Mouse (Mus musculus) hindbrain, embryonic 15.5 days (tissue): ENCODE results near the gene Cerk. TPM values are rescaled to one million over a fixed set of nuclear protein-coding genes. Genes with fewer than 3 reads are reported as not detected.
"Not testable (repeated sequence)": the region's sequence is repeated elsewhere in the genome, so short reads cannot be mapped to it uniquely, and the experiment has no call there.

Experiments
- ATAC-seq: fragments of 200-750 bp; cut with Nextera tagmentation; 2 replicates; pipeline ENCODE4 v1.8.0; 2017; ENCODE audit warnings: low read depth, moderate number of reproducible peaks, moderate TSS enrichment; ENCODE audit not compliant: low FRiP score
- H3K27ac ChIP-seq: fragments of 300-500 bp; sonication (generic); replicated peaks from 2 replicates; pipeline ENCODE4 v1.5.1; 2015; ENCODE audit warnings: mild to moderate bottlenecking, inconsistent platforms
- H3K27me3 ChIP-seq: fragments of 300-500 bp; sonication (generic); 2 replicates; pipeline ENCODE4 v1.6.1; 2015; ENCODE audit warnings: control low read depth, inconsistent platforms
- H3K36me3 ChIP-seq: fragments of 300-500 bp; sonication (generic); 2 replicates; pipeline ENCODE4 v1.6.1; 2015; ENCODE audit warnings: control low read depth, inconsistent platforms
- H3K4me1 ChIP-seq: fragments of 300-500 bp; sonication (generic); replicated peaks from 2 replicates; pipeline ENCODE4 v1.6.1; 2015; ENCODE audit warnings: control low read depth, inconsistent platforms
- H3K4me2 ChIP-seq: fragments of 300-500 bp; sonication (generic); 2 replicates; pipeline ENCODE4 v1.6.1; 2015; ENCODE audit warnings: moderate library complexity, mild to moderate bottlenecking, inconsistent platforms
- H3K4me3 ChIP-seq: fragments of 300-500 bp; sonication (generic); 2 replicates; pipeline ENCODE4 v1.5.1; 2015; ENCODE audit warnings: mild to moderate bottlenecking, inconsistent platforms
- H3K9ac ChIP-seq: fragments of 300-500 bp; sonication (generic); 2 replicates; pipeline ENCODE4 v1.6.1; 2015; ENCODE audit warnings: inconsistent platforms
- H3K9me3 ChIP-seq: fragments of 300-500 bp; sonication (generic); 2 replicates; pipeline ENCODE4 v1.6.1; 2016; ENCODE audit warnings: control low read depth, inconsistent platforms
- WGBS: fragments of 180-500 bp; shearing (Covaris S2); methylation state at CpG from one replicate; pipeline ENCODE4 v1.1.7; 2015; 5-methylcytosine and 5-hydroxymethylcytosine counted together
- polyA plus RNA-seq: library from polyadenylated mRNA; unstranded; fragments of >200 nt; fragmentation: Nextera tagmentation; extraction: Ambion mirVana; gene quantifications from 2 replicates; pipeline ENCODE4 v1.2.1, GENCODE M21; 2015

The Cerk gene
- polyA plus RNA-seq, 1 experiment from 2014 or later: 23.2 TPM

GRCm38 (mm10) chr15:86203292-86203793, 17.4 kb upstream of the Cerk start:
- ATAC-seq: no peak
- WGBS: 78% methylated on average over 7 of the region's 7 CpGs
- no peak overlapping the region for H3K4me3 ChIP-seq
- H3K4me1 ChIP-seq: no peaks in the 10 kb centered on the region
- H3K9me3 ChIP-seq: no peaks in the 10 kb centered on the region
- H3K27ac ChIP-seq: no peak overlapping the region
- H3K36me3 ChIP-seq: no peaks in the 10 kb centered on the region
- H3K27me3 ChIP-seq: no peaks in the 10 kb centered on the region
- no peak overlapping the region for H3K4me2 ChIP-seq
- no peak overlapping the region for H3K9ac ChIP-seq

GRCm38 (mm10) chr15:86202640-86203039, 16.7 kb upstream of the Cerk start:
- H3K27ac ChIP-seq: no peak overlapping the region
- no peaks in the 10 kb centered on the region for H3K4me1 ChIP-seq
- H3K4me3 ChIP-seq: no peak overlapping the region
- 62% methylated on average over 6 of the region's 6 CpGs for WGBS
- no peak overlapping the region for H3K4me2 ChIP-seq
- no peaks in the 10 kb centered on the region for H3K9me3 ChIP-seq
- H3K9ac ChIP-seq: no peak overlapping the region
- ATAC-seq: no peak
- no peaks in the 10 kb centered on the region for H3K27me3 ChIP-seq
- no peaks in the 10 kb centered on the region for H3K36me3 ChIP-seq

- peak overlapping the region; percentile 40; the same call in 1 of the 2 replicates for H3K27ac ChIP-seq
Measured at GRCm38 (mm10) chr15:86201696-86202330, 15.9 kb upstream of the Cerk start.

GRCm38 (mm10) chr15:86201095-86201494, 15.2 kb upstream of the Cerk start:
- WGBS: 27% methylated on average over 4 of the region's 4 CpGs
- H3K36me3 ChIP-seq: no peaks in the 10 kb centered on the region
- H3K27me3 ChIP-seq: no peaks in the 10 kb centered on the region
- H3K9me3 ChIP-seq: no peaks in the 10 kb centered on the region
- H3K9ac ChIP-seq: no peak overlapping the region
- H3K4me3 ChIP-seq: no peak overlapping the region
- H3K27ac ChIP-seq: peak overlapping the region; percentile 40; the same call in 1 of the 2 replicates
- no peak overlapping the region for H3K4me2 ChIP-seq
- H3K4me1 ChIP-seq: no peaks in the 10 kb centered on the region
- peak; percentile 42; the same call in 1 of the 2 replicates for ATAC-seq

More at GRCm38 (mm10) chr15:86201696-86202330, 15.9 kb upstream of the Cerk start:
- Histone ChIP-seq H3K27me3 (no peaks in the 10 kb centered on the region), H3K4me3 (no peak overlapping the region), H3K9ac (no peak overlapping the region), H3K4me1 (no peaks in the 10 kb centered on the region), H3K36me3 (no peaks in the 10 kb centered on the region), H3K9me3 (no peaks in the 10 kb centered on the region), H3K4me2 (no peak overlapping the region)
- 50% methylated on average over 9 of the region's 9 CpGs for WGBS
- no peak for ATAC-seq

GRCm38 (mm10) chr15:86200169-86200568, 14.2 kb upstream of the Cerk start:
- 46% methylated on average over 4 of the region's 4 CpGs for WGBS
- Histone ChIP-seq H3K4me2 (no peak overlapping the region), H3K9me3 (no peaks in the 10 kb centered on the region), H3K4me1 (no peaks in the 10 kb centered on the region), H3K9ac (no peak overlapping the region), H3K27ac (no peak overlapping the region), H3K27me3 (no peaks in the 10 kb centered on the region), H3K36me3 (no peaks in the 10 kb centered on the region), H3K4me3 (no peak overlapping the region)
- ATAC-seq: no peak

GRCm38 (mm10) chr15:86199482-86199881, 13.5 kb upstream of the Cerk start:
- Histone ChIP-seq H3K9me3 (no peaks in the 10 kb centered on the region), H3K9ac (no peak overlapping the region), H3K4me2 (no peak overlapping the region), H3K27ac (no peak overlapping the region), H3K4me3 (no peak overlapping the region), H3K4me1 (no peaks in the 10 kb centered on the region), H3K27me3 (no peaks in the 10 kb centered on the region), H3K36me3 (no peaks in the 10 kb centered on the region)
- WGBS: 73% methylated on average over 4 of the region's 4 CpGs
- no peak for ATAC-seq

- no peaks in the 10 kb centered on the region for H3K4me1 ChIP-seq
- H3K36me3 ChIP-seq: no peaks in the 10 kb centered on the region
- no peak overlapping the region for H3K4me2 ChIP-seq
- no peak for ATAC-seq
- no peak overlapping the region for H3K9ac ChIP-seq
- H3K4me3 ChIP-seq: no peak overlapping the region
- H3K27ac ChIP-seq: no peak overlapping the region
- 80% methylated on average over 5 of the region's 5 CpGs for WGBS
- H3K9me3 ChIP-seq: no peaks in the 10 kb centered on the region
- no peaks in the 10 kb centered on the region for H3K27me3 ChIP-seq
Measured at GRCm38 (mm10) chr15:86199052-86199451, 13.1 kb upstream of the Cerk start.

GRCm38 (mm10) chr15:86194676-86195453, 8.9 kb upstream of the Cerk start:
- H3K27me3 ChIP-seq, H3K4me3 ChIP-seq, H3K27ac ChIP-seq, H3K9me3 ChIP-seq, H3K4me1 ChIP-seq, H3K9ac ChIP-seq, H3K36me3 ChIP-seq, H3K4me2 ChIP-seq: not testable (repeated sequence)
- ATAC-seq: peak; percentile 94
- WGBS: 80% methylated on average over 55 of the region's 55 CpGs

- no peak for ATAC-seq
- Histone ChIP-seq H3K4me2 (no peak overlapping the region), H3K27ac (no peak overlapping the region), H3K27me3 (no peaks in the 10 kb centered on the region), H3K36me3 (no peaks in the 10 kb centered on the region), H3K9ac (no peak overlapping the region), H3K4me3 (no peak overlapping the region), H3K9me3 (no peaks in the 10 kb centered on the region), H3K4me1 (peaks cover 16% of the 10 kb centered on the region)
- 83% methylated on average over 3 of the region's 3 CpGs for WGBS
Measured at GRCm38 (mm10) chr15:86191933-86192332, 6.0 kb upstream of the Cerk start.

- Histone ChIP-seq H3K4me1 (peaks cover 20% of the 10 kb centered on the region), H3K4me2 (no peak overlapping the region), H3K27me3 (no peaks in the 10 kb centered on the region), H3K4me3 (no peak overlapping the region), H3K27ac (no peak overlapping the region), H3K9ac (no peak overlapping the region), H3K36me3 (no peaks in the 10 kb centered on the region), H3K9me3 (no peaks in the 10 kb centered on the region)
- WGBS: 54% methylated on average over 1 of the region's 1 CpGs
- no peak for ATAC-seq
Measured at GRCm38 (mm10) chr15:86191505-86191904, 5.6 kb upstream of the Cerk start.

GRCm38 (mm10) chr15:86190387-86190786, 4.4 kb upstream of the Cerk start:
- ATAC-seq: no peak
- WGBS: 80% methylated on average over 3 of the region's 3 CpGs
- H3K9me3 ChIP-seq: no peaks in the 10 kb centered on the region

GRCm38 (mm10) chr15:86188746-86189470, 3.0 kb upstream of the Cerk start:
- 35% methylated on average over 10 of the region's 10 CpGs for WGBS
- H3K4me3 ChIP-seq: no peak overlapping the region
- no peaks in the 10 kb centered on the region for H3K9me3 ChIP-seq
- H3K36me3 ChIP-seq: no peaks in the 10 kb centered on the region
- no peak overlapping the region for H3K4me2 ChIP-seq
- no peaks in the 10 kb centered on the region for H3K27me3 ChIP-seq
- H3K27ac ChIP-seq: no peak overlapping the region
- H3K9ac ChIP-seq: no peak overlapping the region
- ATAC-seq: no peak
- H3K4me1 ChIP-seq: peaks cover 39% of the 10 kb centered on the region

More at GRCm38 (mm10) chr15:86190387-86190786, 4.4 kb upstream of the Cerk start:
- H3K27me3 ChIP-seq: no peaks in the 10 kb centered on the region
- H3K27ac ChIP-seq: no peak overlapping the region
- H3K4me1 ChIP-seq: peaks cover 27% of the 10 kb centered on the region
- no peak overlapping the region for H3K4me3 ChIP-seq
- H3K36me3 ChIP-seq: no peaks in the 10 kb centered on the region
- no peak overlapping the region for H3K4me2 ChIP-seq
- no peak overlapping the region for H3K9ac ChIP-seq
